Mouse (Mus musculus) limb, embryonic 14.5 days (tissue): ENCODE results near the gene Prmt8. TPM values are rescaled to one million over a fixed set of nuclear protein-coding genes. Genes with fewer than 3 reads are reported as not detected.
A peak's percentile ranks its signal among the peaks of the same experiment; 100 is the strongest.

Experiments used
- ATAC-seq: fragments of 200-750 bp; cut with Nextera tagmentation; 2 replicates; pipeline ENCODE4 v1.8.0; 2017; ENCODE audit warnings: low read depth, moderate number of reproducible peaks, moderate TSS enrichment; ENCODE audit not compliant: low FRiP score
- DNase-seq: peaks from one replicate; pipeline ENCODE4 v3.0.0-alpha.2; 2015; ENCODE audit warnings: low spot score
- H3K27ac ChIP-seq: fragments of 300-500 bp; sonication (generic); replicated peaks from 2 replicates; pipeline ENCODE4 v1.5.1; 2014; ENCODE audit warnings: low read depth, mild to moderate bottlenecking, low read length, moderate library complexity, mixed read lengths
- H3K27me3 ChIP-seq: fragments of 300-500 bp; sonication (generic); 2 replicates; pipeline ENCODE4 v1.6.1; 2014; ENCODE audit warnings: low read length, mixed read lengths; ENCODE audit not compliant: control insufficient read depth, insufficient read depth
- H3K36me3 ChIP-seq: fragments of 300-500 bp; sonication (generic); 2 replicates; pipeline ENCODE4 v1.6.1; 2014; ENCODE audit warnings: mild to moderate bottlenecking, low read length, moderate library complexity, mixed read lengths; ENCODE audit not compliant: control insufficient read depth, insufficient read depth
- H3K4me1 ChIP-seq: fragments of 300-500 bp; sonication (generic); 2 replicates; pipeline ENCODE4 v1.6.1; 2014; ENCODE audit warnings: antibody characterized with exemption, low read length, mixed read lengths; ENCODE audit not compliant: control insufficient read depth, insufficient read depth
- H3K4me2 ChIP-seq: fragments of 300-500 bp; sonication (generic); replicated peaks from 2 replicates; pipeline ENCODE4 v1.6.1; 2014; ENCODE audit warnings: low read depth, mild to moderate bottlenecking, low read length, moderate library complexity; ENCODE audit not compliant: severe bottlenecking
- H3K4me3 ChIP-seq: fragments of 300-500 bp; sonication (generic); replicated peaks from 2 replicates; pipeline ENCODE4 v1.5.1; 2014; ENCODE audit warnings: low read length
- H3K9ac ChIP-seq: fragments of 300-500 bp; sonication (generic); 2 replicates; pipeline ENCODE4 v1.6.1; 2014; ENCODE audit warnings: mild to moderate bottlenecking, low read depth, low read length, moderate library complexity; ENCODE audit not compliant: severe bottlenecking
- H3K9me3 ChIP-seq: fragments of 300-500 bp; sonication (generic); 2 replicates; pipeline ENCODE4 v1.6.1; 2016; ENCODE audit warnings: low read length; ENCODE audit not compliant: control insufficient read depth
- POLR2A ChIP-seq: fragments of 200-500 bp; IDR thresholded peaks from 2 replicates; pipeline ENCODE4 v1.8.0; 2012; ENCODE audit warnings: inconsistent platforms, mild to moderate bottlenecking, moderate library complexity, borderline replicate concordance; ENCODE audit not compliant: insufficient read depth, insufficient read length; ENCODE audit errors: extremely low read depth
- WGBS: fragments of 180-500 bp; shearing (Covaris S2); extraction: QIAGEN DNeasy Blood & Tissue Kit; methylation state at CpG from one replicate; pipeline ENCODE4 v1.1.7; 2014; 5-methylcytosine and 5-hydroxymethylcytosine counted together
- polyA plus RNA-seq, 2 experiments: library from polyadenylated mRNA; depleted of rRNA in 1 of 2; stranded (reverse) in 1 of 2; unstranded in 1 of 2; fragments of >200 nt; fragmentation: Nextera tagmentation in 1 of 2; extraction: Ambion mirVana in 1 of 2; gene quantifications; 2 replicates each; pipeline versions ENCODE4 v1.2.1 to v1.2.3; 2012 to 2014

The Prmt8 gene
- polyA plus RNA-seq (2012; rRNA removed): 0.19 and 0.31 TPM in 2 replicates
- 0.17 and 0.34 TPM in 2 replicates for polyA plus RNA-seq (2014; fragmentation: Nextera tagmentation; extraction: Ambion mirVana)

DNA sequence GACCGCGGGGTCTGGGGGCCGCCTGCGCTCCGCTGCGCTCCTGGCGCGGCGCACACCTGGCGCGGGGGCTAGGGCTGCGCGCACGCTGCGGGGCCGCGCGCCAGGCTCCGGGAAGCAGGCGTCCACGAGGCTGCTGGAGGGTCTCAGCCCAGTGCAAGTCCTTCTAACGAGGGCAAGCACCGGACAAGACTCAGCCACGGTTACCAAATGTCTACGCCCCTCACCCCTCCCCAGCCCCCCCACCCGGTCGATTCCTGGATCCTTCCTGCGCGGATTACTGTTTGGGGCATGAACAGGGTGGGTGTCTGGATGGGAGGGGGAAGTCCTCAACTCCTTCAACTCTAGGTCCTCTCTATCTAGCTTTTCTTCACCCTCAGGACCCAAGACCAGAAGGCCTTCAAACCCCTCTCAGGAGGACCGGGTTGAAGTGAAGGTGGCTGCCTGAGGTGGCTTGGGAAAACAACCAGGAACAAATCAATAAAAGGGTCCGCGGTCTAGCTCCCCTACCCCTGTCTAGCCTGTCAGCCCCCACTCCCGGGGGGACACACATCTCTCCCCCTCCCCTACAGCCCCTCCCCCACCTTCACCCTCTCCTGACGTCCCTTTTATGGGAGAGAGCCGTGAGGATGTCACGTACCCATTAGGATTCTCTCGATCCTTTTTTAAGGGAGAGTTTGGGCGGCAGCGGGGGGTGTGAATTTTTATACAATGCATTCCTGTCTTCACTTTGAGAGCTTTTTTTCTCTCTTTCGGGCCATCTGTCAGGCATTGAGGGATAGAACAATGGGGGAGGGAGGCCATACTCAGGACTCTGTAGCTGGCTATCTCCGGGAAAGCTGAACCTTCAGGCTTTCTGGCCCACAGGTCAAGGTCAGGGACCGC is at the start of gene Prmt8:
TSS of gene Prmt8 (minus strand) at position 198 of the 882 bp plus-strand sequence.
- DNase-seq: no peak
- H3K9ac ChIP-seq: no peak within 1 kb of the TSS

DNA sequence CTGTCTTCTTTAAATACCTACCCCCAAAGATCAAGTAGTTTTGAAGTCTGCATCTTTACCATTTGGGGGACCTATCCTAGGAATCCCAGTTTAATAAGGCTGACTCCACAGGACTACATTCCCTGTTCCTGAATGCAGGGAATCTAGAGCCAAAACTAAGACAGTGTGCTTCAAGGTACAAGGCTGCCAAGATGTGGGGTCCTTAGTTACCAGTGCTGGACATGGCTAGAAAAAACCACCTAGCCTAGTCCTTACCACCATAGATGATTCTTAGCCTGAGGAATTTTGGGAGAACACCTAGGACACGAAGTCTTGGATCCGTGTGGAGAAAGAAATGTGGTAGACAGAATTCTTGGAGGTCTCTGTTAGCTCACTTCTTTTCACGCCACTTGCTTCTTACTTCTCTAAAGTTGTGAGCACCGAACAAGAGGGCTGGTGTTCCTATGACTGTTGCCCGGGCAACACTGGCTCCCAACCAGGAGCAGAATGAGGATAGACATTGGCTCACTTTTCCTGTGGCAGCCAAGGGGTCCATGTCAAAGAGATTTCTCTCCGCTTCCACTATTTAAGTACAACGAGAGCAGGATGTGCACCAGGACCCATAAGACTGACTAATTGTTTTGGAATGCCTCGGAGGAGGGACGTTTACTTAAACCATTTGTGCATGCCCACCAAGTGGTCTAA is 33.9 kb upstream of the Prmt8 start:
- no peaks in the 10 kb centered on the region for H3K9me3 ChIP-seq
- ATAC-seq: no peak

More for the DNA sequence above, at the start of gene Prmt8:
- no peak for ATAC-seq
- H3K4me2 ChIP-seq: peak within 1 kb of the TSS; percentile 79
- H3K9me3 ChIP-seq: no peaks in the 10 kb centered on the region
- peak within 1 kb of the TSS; percentile 44 for H3K4me3 ChIP-seq
- no peak within 1 kb of the TSS for H3K27ac ChIP-seq
- 2% methylated on average over 33 of the region's 42 CpGs for WGBS
- no peak for TF ChIP-seq POLR2A
- no peaks in the 10 kb centered on the region for H3K36me3 ChIP-seq
- peaks cover 10% of the 10 kb centered on the region; the same call in 1 of the 2 replicates for H3K4me1 ChIP-seq
- peaks cover 63% of the 10 kb centered on the region for H3K27me3 ChIP-seq

DNA sequence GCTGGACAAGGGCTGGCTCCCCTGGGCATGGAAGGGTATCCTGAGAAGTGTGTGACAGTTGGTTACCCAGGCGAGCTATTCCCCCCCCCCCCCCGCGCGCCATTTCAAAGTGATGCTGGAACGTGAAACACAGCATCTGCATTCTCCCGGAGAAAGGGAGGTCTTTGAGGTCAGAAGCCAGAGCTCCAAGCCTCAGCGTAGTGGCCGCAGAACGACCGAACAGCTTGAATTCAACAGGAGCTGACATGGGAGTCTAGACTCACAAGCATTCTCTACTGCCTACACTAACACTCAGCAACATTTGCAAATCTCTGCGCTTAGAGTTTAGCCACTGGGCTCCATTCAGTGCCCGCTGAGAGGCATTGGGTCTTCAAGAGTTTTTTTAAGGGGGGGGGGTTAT is 32.9 kb upstream of the Prmt8 start:
- no peak for TF ChIP-seq POLR2A
- Histone ChIP-seq H3K4me1 (no peaks in the 10 kb centered on the region), H3K9ac (no peak overlapping the region), H3K4me2 (no peak overlapping the region), H3K4me3 (no peak overlapping the region), H3K27me3 (no peaks in the 10 kb centered on the region), H3K9me3 (no peaks in the 10 kb centered on the region), H3K36me3 (no peaks in the 10 kb centered on the region), H3K27ac (no peak overlapping the region)
- 72% methylated on average over 12 of the region's 12 CpGs for WGBS
- ATAC-seq: no peak
- DNase-seq: no peak

More for the DNA sequence above, 33.9 kb upstream of the Prmt8 start:
- Histone ChIP-seq H3K9ac (no peak overlapping the region), H3K27ac (no peak overlapping the region), H3K36me3 (no peaks in the 10 kb centered on the region), H3K4me2 (no peak overlapping the region), H3K4me1 (no peaks in the 10 kb centered on the region), H3K4me3 (no peak overlapping the region), H3K27me3 (no peaks in the 10 kb centered on the region)
- no peak for TF ChIP-seq POLR2A
- peak; percentile 23 for DNase-seq
- 66% methylated on average over 9 of the region's 9 CpGs for WGBS

DNA sequence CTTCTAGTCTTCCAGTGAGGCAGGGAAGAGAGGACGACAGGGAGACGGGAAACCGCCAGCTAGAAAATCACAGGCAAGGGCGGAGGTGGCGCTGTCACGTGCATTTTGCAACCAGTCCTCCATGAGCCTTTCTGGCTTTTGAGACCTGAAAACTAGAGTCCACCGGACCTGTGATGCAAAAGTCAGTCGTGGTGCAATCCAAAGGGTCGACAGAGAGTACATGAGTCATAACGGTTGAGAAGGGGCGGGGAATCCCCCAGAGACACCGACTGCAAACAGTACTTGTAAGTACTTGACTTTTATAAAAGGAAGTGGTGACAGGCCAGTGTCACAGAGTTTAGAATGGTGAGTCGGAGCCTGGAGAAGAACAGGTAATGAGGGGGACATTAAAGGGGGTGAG is 20.8 kb upstream of the Prmt8 start:
- Histone ChIP-seq H3K9ac (no peak overlapping the region), H3K4me2 (no peak overlapping the region), H3K27ac (no peak overlapping the region), H3K4me3 (no peak overlapping the region), H3K27me3 (no peaks in the 10 kb centered on the region), H3K36me3 (no peaks in the 10 kb centered on the region), H3K9me3 (no peaks in the 10 kb centered on the region), H3K4me1 (no peaks in the 10 kb centered on the region)
- ATAC-seq (no peak), DNase-seq (no peak)
- 65% methylated on average over 13 of the region's 13 CpGs for WGBS
- TF ChIP-seq POLR2A: no peak

DNA sequence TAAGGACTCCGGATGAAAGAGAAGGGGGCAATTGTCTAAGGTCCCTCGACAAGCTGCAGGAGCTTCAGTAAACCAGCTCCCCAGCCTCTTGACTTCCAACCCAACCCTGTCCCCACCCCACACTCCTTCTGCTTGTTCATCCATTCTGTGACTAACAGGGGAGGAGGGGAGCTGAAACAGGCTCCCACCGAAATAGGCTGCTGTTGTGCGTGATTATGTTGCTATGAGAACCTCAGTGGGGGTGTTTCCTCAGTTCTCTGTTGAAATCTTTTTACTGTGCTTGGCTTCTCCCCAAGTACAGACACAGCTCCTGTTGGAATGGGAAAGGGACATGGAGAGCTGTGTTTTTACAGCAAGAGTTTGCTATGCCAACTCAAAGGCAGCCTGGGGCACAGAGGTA is 1.5 kb upstream of the Prmt8 start:
- ATAC-seq: no peak

More for the DNA sequence above, 1.5 kb upstream of the Prmt8 start:
- H3K4me1 ChIP-seq: peaks cover 10% of the 10 kb centered on the region; the same call in 1 of the 2 replicates
- TF ChIP-seq POLR2A: no peak
- DNase-seq: no peak
- H3K36me3 ChIP-seq: no peaks in the 10 kb centered on the region
- no peak overlapping the region for H3K4me2 ChIP-seq
- peaks cover 53% of the 10 kb centered on the region for H3K27me3 ChIP-seq
- H3K9me3 ChIP-seq: no peaks in the 10 kb centered on the region
- H3K4me3 ChIP-seq: no peak overlapping the region
- WGBS: 24% methylated on average over 4 of the region's 4 CpGs
- H3K27ac ChIP-seq: no peak overlapping the region
- H3K9ac ChIP-seq: no peak overlapping the region
